In the genomic region with DNA sequence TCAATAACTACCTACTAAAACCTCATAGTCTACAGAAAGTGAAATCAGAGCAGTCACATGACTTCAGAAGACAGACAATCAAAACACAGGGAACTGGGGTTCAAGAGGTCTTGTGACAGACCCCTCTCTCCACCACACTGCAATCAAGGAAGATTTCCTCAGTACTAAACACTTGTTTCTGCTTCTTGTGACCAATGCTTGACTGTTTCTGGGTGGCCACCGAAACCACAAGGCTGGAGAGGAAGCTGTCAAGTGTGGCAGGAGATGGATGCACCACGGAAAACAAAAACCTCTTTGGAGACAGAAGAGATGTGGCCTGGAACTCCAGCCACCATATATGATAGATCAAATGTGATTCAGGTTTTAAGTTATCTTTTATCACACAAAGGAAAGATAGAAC, we compare ENCODE assay signal across 14 mouse cellular contexts.
"Had no signal": no experiment of that assay in that cellular context is flagged by ENCODE, and none has a peak within 500 bp of the region (broad histone marks: within the 10 kb centered on the region; RNA-seq: fewer than 3 reads in every experiment).

No protein-coding gene starts in this region.

- DNase-seq: kidney, adult 18-20 months; kidney, adult 9 months; kidney, postnatal 25 days; layer of hippocampus, adult 9-11 months; liver, embryonic 13.5 days; lung, adult 2 months; lung, postnatal 14 days; lung, postnatal 4 days; retina, postnatal 1 day; thymus, adult 18-20 months; thymus, postnatal 36 days had no signal

- ATAC-seq: intestine, embryonic 16.5 days; midbrain, embryonic 13.5 days; midbrain, embryonic 16.5 days had no signal
